Mouse (Mus musculus): Measurements from ENCODE around the gene Usp50. TPM values are rescaled to one million over a fixed set of nuclear protein-coding genes. Genes with fewer than 3 reads are reported as not detected.

Usp50 gene
- polyA plus RNA-seq (2014; fragmentation: Illumina TruSeq; extraction: RNeasy Lipid Tissue Mini Kit (QIAGEN cat#74804); ENCODE audit: low read depth, low replicate concordance): 4.9 TPM

GRCm38 (mm10) chr2:126783370-126783769 lies at the start of gene Usp50:
Gene Usp50, minus strand, starts transcription at chr2:126783470.

GRCm38 (mm10) chr2:126706759-126707437 lies 76.4 kb downstream of the Usp50 start, which contains the start of gene Usp8:
Gene Usp8, plus strand, starts transcription at chr2:126707328.

GRCm38 (mm10) chr2:126676122-126676515 lies 107.2 kb downstream of the Usp50 start, which contains the start of gene Gabpb1:
Gene Gabpb1, minus strand, starts transcription at chr2:126676337.

Other genes with a start within 250 kb of the Usp50 start
- 11.3 TPM for gene Slc27a2, start 231.1 kb downstream of the Usp50 start, polyA plus RNA-seq (2014; fragmentation: Illumina TruSeq; extraction: RNeasy Lipid Tissue Mini Kit (QIAGEN cat#74804); ENCODE audit: low read depth, low replicate concordance)
- 7.7 TPM for gene Hdc, start 164.2 kb downstream of the Usp50 start, polyA plus RNA-seq (2014; fragmentation: Illumina TruSeq; extraction: RNeasy Lipid Tissue Mini Kit (QIAGEN cat#74804); ENCODE audit: low read depth, low replicate concordance)
- gene Gabpb1, start 107.1 kb downstream of the Usp50 start, polyA plus RNA-seq (2014; fragmentation: Illumina TruSeq; extraction: RNeasy Lipid Tissue Mini Kit (QIAGEN cat#74804); ENCODE audit: low read depth, low replicate concordance): 13.0 TPM
- gene Usp8, start 76.1 kb downstream of the Usp50 start, polyA plus RNA-seq (2014; fragmentation: Illumina TruSeq; extraction: RNeasy Lipid Tissue Mini Kit (QIAGEN cat#74804); ENCODE audit: low read depth, low replicate concordance): 42.4 TPM
- 35.0 TPM for gene Trpm7, start 92.8 kb upstream of the Usp50 start, polyA plus RNA-seq (2014; fragmentation: Illumina TruSeq; extraction: RNeasy Lipid Tissue Mini Kit (QIAGEN cat#74804); ENCODE audit: low read depth, low replicate concordance)
- 25.9 TPM for gene Sppl2a, start 149.8 kb upstream of the Usp50 start, polyA plus RNA-seq (2014; fragmentation: Illumina TruSeq; extraction: RNeasy Lipid Tissue Mini Kit (QIAGEN cat#74804); ENCODE audit: low read depth, low replicate concordance)
- gene Ap4e1, start 225.2 kb upstream of the Usp50 start, polyA plus RNA-seq (2014; fragmentation: Illumina TruSeq; extraction: RNeasy Lipid Tissue Mini Kit (QIAGEN cat#74804); ENCODE audit: low read depth, low replicate concordance): 8.2 TPM